Mouse (Mus musculus) CD4-positive, CD25-positive, alpha-beta regulatory T cell, adult 2 months (primary cell): ENCODE data around the gene Traf6.
"Not testable (repeated sequence)": the region's sequence is repeated elsewhere in the genome, so short reads cannot be mapped to it uniquely, and the experiment has no call there.

Experiments used
- DNase-seq: peaks from one replicate; pipeline ENCODE4 v3.0.0-alpha.2; 2012; ENCODE audit warnings: low read depth, low spot score

Traf6 gene

GRCm38 (mm10) chr2:101693577-101694215 is 15.5 kb downstream of the Traf6 start:
- peak; percentile 69 for DNase-seq

GRCm38 (mm10) chr2:101695584-101695983 is 17.4 kb downstream of the Traf6 start:
- no peak for DNase-seq

GRCm38 (mm10) chr2:101699284-101699683 is 21.1 kb downstream of the Traf6 start:
- DNase-seq = no peak

GRCm38 (mm10) chr2:101705941-101706485 is 27.8 kb downstream of the Traf6 start:
- DNase-seq = peak; percentile 18

GRCm38 (mm10) chr2:101711608-101712007 is 33.4 kb downstream of the Traf6 start:
- no peak for DNase-seq

- DNase-seq = peak; percentile 77
Observed at GRCm38 (mm10) chr2:101715650-101716323, 37.6 kb downstream of the Traf6 start.

- no peak for DNase-seq
Observed at GRCm38 (mm10) chr2:101717162-101717561, 38.9 kb downstream of the Traf6 start.

- DNase-seq = no peak
Observed at GRCm38 (mm10) chr2:101721835-101722234, 43.6 kb downstream of the Traf6 start.

GRCm38 (mm10) chr2:101722370-101723332 is 44.4 kb downstream of the Traf6 start:
- DNase-seq = no peak

GRCm38 (mm10) chr2:101723333-101723881 is 45.2 kb downstream of the Traf6 start:
- no peak for DNase-seq

GRCm38 (mm10) chr2:101727787-101728186 is 49.6 kb downstream of the Traf6 start:
- DNase-seq = no peak

GRCm38 (mm10) chr2:101729472-101729871 is 51.2 kb downstream of the Traf6 start:
- no peak for DNase-seq

- DNase-seq = no peak
Observed at GRCm38 (mm10) chr2:101730972-101731371, 52.7 kb downstream of the Traf6 start.

- peak; percentile 34 for DNase-seq
Observed at GRCm38 (mm10) chr2:101732777-101733210, 54.6 kb downstream of the Traf6 start.

GRCm38 (mm10) chr2:101733564-101733963 is 55.3 kb downstream of the Traf6 start:
- no peak for DNase-seq

- DNase-seq = no peak
Observed at GRCm38 (mm10) chr2:101739914-101740313, 61.7 kb downstream of the Traf6 start.

GRCm38 (mm10) chr2:101741653-101742052 is 63.4 kb downstream of the Traf6 start:
- DNase-seq = no peak

GRCm38 (mm10) chr2:101742072-101742860 is 64.0 kb downstream of the Traf6 start:
- no peak for DNase-seq

- not testable (repeated sequence) for DNase-seq
Observed at GRCm38 (mm10) chr2:101745656-101746055, 67.4 kb downstream of the Traf6 start.

- no peak for DNase-seq
Observed at GRCm38 (mm10) chr2:101746537-101746936, 68.3 kb downstream of the Traf6 start.
